Mouse (Mus musculus) G1E (cell line): ENCODE data around the gene Cbx1. TPM values are rescaled to one million over a fixed set of nuclear protein-coding genes. Genes with fewer than 3 reads are reported as not detected.

Experiments
- ATAC-seq: 2 replicates; pipeline ENCODE4 v1.8.0; 2016; ENCODE audit warnings: mild to moderate bottlenecking; ENCODE audit not compliant: insufficient number of reproducible peaks, poor library complexity, low FRiP score, severe bottlenecking; ENCODE audit errors: extremely low read depth
- DNase-seq: peaks from one replicate; pipeline ENCODE4 v3.0.0; 2012; ENCODE audit warnings: low spot score
- H3K27me3 ChIP-seq: 2 replicates; pipeline ENCODE4 v1.6.1; 2012; ENCODE audit warnings: mild to moderate bottlenecking, low read length, inconsistent platforms; ENCODE audit not compliant: insufficient read depth
- H3K36me3 ChIP-seq: replicated peaks from 2 replicates; pipeline ENCODE3; 2012; ENCODE audit warnings: mild to moderate bottlenecking, inconsistent platforms
- H3K4me1 ChIP-seq: 2 replicates; pipeline ENCODE4 v1.6.1; 2012; ENCODE audit warnings: low read depth, low read length, inconsistent platforms, mixed read lengths; ENCODE audit not compliant: insufficient read depth
- H3K4me3 ChIP-seq: 2 replicates; pipeline ENCODE4 v1.5.1; 2012; ENCODE audit warnings: low read depth, mild to moderate bottlenecking, inconsistent platforms, low read length, moderate library complexity, mixed read lengths
- H3K9me3 ChIP-seq: replicated peaks from 2 replicates; pipeline ENCODE4 v1.6.1; 2012; ENCODE audit warnings: inconsistent platforms
- CTCF ChIP-seq: IDR thresholded peaks from 2 replicates; pipeline ENCODE4 v1.5.1; 2012; ENCODE audit warnings: low read depth, low read length, inconsistent platforms, mixed read lengths
- GATA1 ChIP-seq: IDR thresholded peaks from 2 replicates; pipeline ENCODE4 v1.6.1; 2012; ENCODE audit warnings: borderline replicate concordance, low read length, inconsistent platforms, mixed read lengths
- GATA2 ChIP-seq: IDR thresholded peaks from 2 replicates; pipeline ENCODE4 v1.6.1; 2012; ENCODE audit warnings: low read depth, low read length, inconsistent platforms, borderline replicate concordance
- POLR2AphosphoS5 ChIP-seq: IDR thresholded peaks from 2 replicates; pipeline ENCODE4 v1.6.1; 2012; ENCODE audit warnings: low read depth, low read length, inconsistent platforms; ENCODE audit not compliant: insufficient replicate concordance
- TAL1 ChIP-seq: conservative IDR thresholded peaks from 2 replicates; pipeline ENCODE4 v1.6.1; 2012; ENCODE audit warnings: low read depth, low read length, inconsistent platforms, mixed read lengths
- polyA plus RNA-seq: library from polyadenylated mRNA; stranded (reverse); fragments of >175 nt; gene quantifications from 2 replicates; pipeline ENCODE4 v1.2.3, GENCODE M21; 2012
- total RNA-seq, 2 experiments: library from RNA; stranded (forward) in 1 of 2; stranded (reverse) in 1 of 2; fragments of 200-1000 nt in 1 of 2; fragments of >200 nt in 1 of 2; fragmentation: Nextera tagmentation in 1 of 2; gene quantifications; 2 replicates each; pipeline ENCODE4 v1.2.3; 2014 to 2017

The Cbx1 gene
- total and polyA plus RNA-seq, 3 experiments: 75.0 to 100 (median 78.9) TPM

GRCm38 (mm10) chr11:96829813-96830538 lies 41.0 kb downstream of the Cbx1 start, which contains the start of gene Nfe2l1:
TSS of gene Nfe2l1 (minus strand) at chr11:96829968.
- no peaks in the 10 kb centered on the region for H3K9me3 ChIP-seq
- peak; percentile 97 for ATAC-seq
- H3K4me1 ChIP-seq: peaks cover 54% of the 10 kb centered on the region
- H3K36me3 ChIP-seq: peaks cover 33% of the 10 kb centered on the region
- peak; percentile 99 for DNase-seq
- H3K4me3 ChIP-seq: peak within 1 kb of the TSS; percentile 88
- no peak for TF ChIP-seq POLR2AphosphoS5
- no peak for TF ChIP-seq GATA1
- TF ChIP-seq GATA2: no peak
- no peak for TF ChIP-seq TAL1
- TF ChIP-seq CTCF: no peak
- peaks cover 6% of the 10 kb centered on the region for H3K27me3 ChIP-seq

DNA sequence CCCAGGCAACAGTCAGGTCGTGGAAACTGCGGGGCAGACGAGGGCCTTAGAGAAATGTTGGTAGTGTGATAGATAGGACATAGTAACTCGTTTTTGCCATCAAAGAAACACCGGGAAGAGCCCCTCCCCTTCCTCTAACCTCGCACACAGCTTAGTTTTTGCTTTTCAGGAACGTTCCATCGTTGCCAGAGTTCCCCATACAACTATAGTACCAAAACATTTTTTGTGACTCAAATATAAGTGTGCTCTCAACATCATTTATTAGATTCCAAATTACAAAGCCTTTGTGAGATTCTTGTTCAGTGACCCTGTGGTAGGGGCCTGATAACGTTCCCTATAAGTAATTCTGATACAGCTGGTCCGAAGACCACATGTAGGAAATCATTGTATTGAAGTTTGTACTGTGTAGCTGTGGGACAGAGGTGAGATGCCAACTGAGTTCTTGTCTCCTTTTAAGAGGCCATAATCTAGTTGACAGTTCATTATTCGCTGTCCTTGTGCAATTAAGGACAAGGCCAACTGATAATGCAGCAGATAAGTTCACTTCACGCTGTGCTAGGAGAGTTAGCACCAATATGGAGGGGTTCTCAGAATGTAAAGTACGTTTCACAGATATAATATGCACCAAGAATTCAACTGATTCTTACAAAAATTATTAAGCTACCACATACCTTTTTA lies 41.8 kb downstream of the Cbx1 start:
- ATAC-seq (no peak), DNase-seq (no peak)
- no peak for TF ChIP-seq GATA1
- TF ChIP-seq GATA2: no peak
- TF ChIP-seq TAL1: no peak
- TF ChIP-seq POLR2AphosphoS5: no peak
- no peak for TF ChIP-seq CTCF
- Histone ChIP-seq H3K9me3 (no peaks in the 10 kb centered on the region), H3K36me3 (peaks cover 26% of the 10 kb centered on the region), H3K4me3 (peak overlapping the region; percentile 88), H3K27me3 (peaks cover 6% of the 10 kb centered on the region), H3K4me1 (peaks cover 47% of the 10 kb centered on the region)

DNA sequence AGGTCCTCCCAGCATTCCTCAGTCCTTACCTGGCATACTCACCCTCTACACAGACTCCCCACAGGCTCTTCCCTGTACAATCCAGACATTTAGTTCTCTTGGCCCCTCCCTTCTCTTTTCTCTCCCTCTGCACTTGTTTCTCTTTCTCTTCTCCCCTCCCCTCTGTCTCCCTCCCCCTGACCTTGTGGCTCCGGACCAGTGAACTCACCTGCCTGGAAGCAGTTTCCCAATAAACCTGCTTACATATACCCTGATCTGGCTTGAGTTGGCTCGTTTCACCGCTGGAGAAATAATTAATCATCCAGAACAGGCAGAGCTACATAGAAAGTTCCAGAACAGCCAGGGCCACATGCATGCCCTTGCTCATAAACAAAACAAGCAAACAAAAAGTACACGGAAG lies 42.6 kb downstream of the Cbx1 start:
- peaks cover 6% of the 10 kb centered on the region for H3K27me3 ChIP-seq
- DNase-seq (no peak), ATAC-seq (no peak)
- peaks cover 18% of the 10 kb centered on the region for H3K36me3 ChIP-seq
- TF ChIP-seq GATA1 (no peak), POLR2AphosphoS5 (no peak), CTCF (no peak), GATA2 (no peak), TAL1 (no peak)
- H3K9me3 ChIP-seq: no peaks in the 10 kb centered on the region
- peaks cover 38% of the 10 kb centered on the region for H3K4me1 ChIP-seq
- H3K4me3 ChIP-seq: no peak overlapping the region

DNA sequence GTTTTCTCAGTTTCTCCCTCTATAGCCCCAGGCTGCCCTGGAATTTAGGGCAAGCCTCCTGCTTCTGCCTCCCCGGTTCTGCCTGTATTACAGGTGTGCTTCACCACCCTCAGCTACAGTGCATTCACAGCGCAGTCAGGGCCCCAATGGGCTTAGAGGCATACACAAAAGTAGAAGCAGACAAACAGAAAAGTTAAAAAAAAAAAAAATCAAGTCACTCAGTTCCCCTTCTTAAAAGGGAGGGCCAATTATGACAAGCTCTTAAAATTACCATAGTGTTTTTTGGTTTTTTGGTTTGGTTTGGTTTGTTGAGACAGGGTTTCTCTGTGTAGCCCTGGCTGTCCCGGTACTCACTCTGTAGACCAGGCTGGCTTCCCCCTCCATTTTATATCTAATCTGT lies 43.6 kb downstream of the Cbx1 start:
- TF ChIP-seq CTCF: no peak
- TF ChIP-seq GATA1: no peak
- no peak for TF ChIP-seq POLR2AphosphoS5
- no peak for TF ChIP-seq TAL1
- TF ChIP-seq GATA2: no peak
- ATAC-seq (no peak), DNase-seq (no peak)

GRCm38 (mm10) chr11:96832973-96833372 lies 44.0 kb downstream of the Cbx1 start:
- H3K4me1 ChIP-seq: peaks cover 27% of the 10 kb centered on the region
- H3K27me3 ChIP-seq: peaks cover 16% of the 10 kb centered on the region

More for the DNA sequence above, 43.6 kb downstream of the Cbx1 start:
- H3K27me3 ChIP-seq: peaks cover 12% of the 10 kb centered on the region
- no peak overlapping the region for H3K4me3 ChIP-seq
- H3K36me3 ChIP-seq: peaks cover 7% of the 10 kb centered on the region
- H3K9me3 ChIP-seq: no peaks in the 10 kb centered on the region
- H3K4me1 ChIP-seq: peaks cover 31% of the 10 kb centered on the region

GRCm38 (mm10) chr11:96834127-96834526 lies 45.2 kb downstream of the Cbx1 start:
- Histone ChIP-seq H3K27me3 (peaks cover 24% of the 10 kb centered on the region), H3K4me1 (peaks cover 16% of the 10 kb centered on the region), H3K9me3 (no peaks in the 10 kb centered on the region), H3K4me3 (no peak overlapping the region), H3K36me3 (no peaks in the 10 kb centered on the region)
- ATAC-seq (no peak), DNase-seq (no peak)
- TF ChIP-seq CTCF (no peak), POLR2AphosphoS5 (no peak), GATA1 (no peak), GATA2 (no peak)

More at GRCm38 (mm10) chr11:96832973-96833372, 44.0 kb downstream of the Cbx1 start:
- no peak overlapping the region for H3K4me3 ChIP-seq
- TF ChIP-seq CTCF: no peak
- TF ChIP-seq GATA2: no peak
- TF ChIP-seq POLR2AphosphoS5: no peak
- no peak for TF ChIP-seq GATA1
- no peak for TF ChIP-seq TAL1
- H3K36me3 ChIP-seq: peaks cover 3% of the 10 kb centered on the region
- DNase-seq: no peak
- H3K9me3 ChIP-seq: no peaks in the 10 kb centered on the region
- no peak for ATAC-seq
